In the genomic region with DNA sequence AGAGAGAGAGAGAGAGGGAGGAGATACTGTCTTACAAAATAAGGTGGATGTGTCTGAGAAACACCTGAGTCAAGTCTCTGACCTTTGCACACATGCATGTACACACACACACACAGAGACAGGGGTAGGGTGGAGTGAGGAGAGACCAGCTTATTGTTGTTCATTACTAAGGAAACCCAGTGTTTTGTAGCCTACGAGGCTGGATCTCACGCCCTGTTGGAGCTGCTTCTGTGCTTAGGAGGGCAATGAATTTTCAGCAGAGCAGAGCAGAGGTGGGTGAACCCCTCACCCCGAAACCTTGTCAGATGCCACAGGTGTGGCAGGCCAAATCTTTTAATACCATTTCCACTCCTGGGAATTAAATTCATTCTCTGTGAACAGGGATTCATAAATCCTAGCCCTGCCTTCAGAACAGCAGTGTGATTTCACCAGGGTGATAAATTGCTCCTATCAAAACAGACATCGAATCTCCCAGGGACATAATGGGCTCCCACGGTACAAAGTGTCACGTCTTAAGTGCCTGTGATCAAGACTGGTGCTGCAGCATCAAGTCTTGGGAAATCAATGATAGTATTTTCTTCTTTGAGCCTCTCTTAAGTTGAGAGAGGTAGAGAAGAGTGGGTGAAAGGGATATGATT, we compare ENCODE assay signal across 21 mouse cellular contexts.
A peak's percentile ranks its signal among the peaks of the same experiment; 100 is the strongest.
DNase-seq lines count a peak whose midpoint lies in the region; ATAC-seq and TF ChIP-seq lines count a peak whose summit lies in the region.
"Had no signal": no experiment of that assay in that cellular context is flagged by ENCODE, and none has a peak within 500 bp of the region (broad histone marks: within the 10 kb centered on the region; RNA-seq: fewer than 3 reads in every experiment).

No protein-coding gene starts in this region.

- peak; percentile 40; the same call in 1 of the 2 replicates for ATAC-seq in hindbrain, embryonic 12.5 days (ENCODE audit: low FRiP score)
- no peak for ATAC-seq in limb, embryonic 15.5 days (ENCODE audit: insufficient number of reproducible peaks, low FRiP score, low TSS enrichment, low read depth)
- peak; percentile 85 for ATAC-seq in intestine, postnatal 0 days
- ATAC-seq: forebrain, embryonic 16.5 days; hindbrain, postnatal 0 days had no signal

- no peaks in the 10 kb centered on the region; the same call in 1 of the 2 replicates for H3K27me3 ChIP-seq in hindbrain, embryonic 12.5 days
- H3K27me3 ChIP-seq in hindbrain, embryonic 10.5 days (ENCODE audit: insufficient read depth, poor library complexity, severe bottlenecking), result peaks cover 12% of the 10 kb centered on the region; the same call in 1 of the 2 replicates
- no peaks in the 10 kb centered on the region; the same call in 1 of the 2 replicates for H3K27me3 ChIP-seq in limb, embryonic 15.5 days
- peaks cover 50% of the 10 kb centered on the region for H3K27me3 ChIP-seq in limb, embryonic 10.5 days (ENCODE audit: low read depth, poor library complexity, severe bottlenecking)
- H3K27me3 ChIP-seq in intestine, postnatal 0 days (replicated peaks; ENCODE audit: control insufficient read depth, insufficient read depth, low read length), result no peaks in the 10 kb centered on the region
- H3K27me3 ChIP-seq: embryonic facial prominence, embryonic 12.5 days had no signal

- H3K4me3 ChIP-seq in hindbrain, embryonic 12.5 days, result no peak overlapping the region
- H3K4me3 ChIP-seq in hindbrain, embryonic 10.5 days, result no peak overlapping the region
- no peak overlapping the region for H3K4me3 ChIP-seq in limb, embryonic 15.5 days
- H3K4me3 ChIP-seq in limb, embryonic 10.5 days, result no peak overlapping the region
- H3K4me3 ChIP-seq in intestine, postnatal 0 days (ENCODE audit: low read depth, low read length), result no peak overlapping the region
- H3K4me3 ChIP-seq: embryonic facial prominence, embryonic 12.5 days; erythroblast, embryonic 14.5 days had no signal

- H3K9ac ChIP-seq in hindbrain, embryonic 12.5 days, result no peak overlapping the region
- H3K9ac ChIP-seq in limb, embryonic 15.5 days, result no peak overlapping the region
- H3K9ac ChIP-seq in intestine, postnatal 0 days (ENCODE audit: low read depth, low read length), result no peak overlapping the region
- H3K9ac ChIP-seq: embryonic facial prominence, embryonic 12.5 days had no signal

- TF ChIP-seq CTCF in intestine, postnatal 0 days (IDR thresholded peaks at IDR 0.05; ENCODE audit: low read depth), result no peak

- no peaks in the 10 kb centered on the region for H3K36me3 ChIP-seq in hindbrain, embryonic 12.5 days
- H3K36me3 ChIP-seq in hindbrain, embryonic 10.5 days, result no peaks in the 10 kb centered on the region
- no peaks in the 10 kb centered on the region for H3K36me3 ChIP-seq in limb, embryonic 15.5 days
- H3K36me3 ChIP-seq in limb, embryonic 10.5 days, result no peaks in the 10 kb centered on the region
- H3K36me3 ChIP-seq in intestine, postnatal 0 days (ENCODE audit: control insufficient read depth, insufficient read depth), result no peaks in the 10 kb centered on the region
- H3K36me3 ChIP-seq: embryonic facial prominence, embryonic 12.5 days had no signal

- H3K27ac ChIP-seq in hindbrain, embryonic 12.5 days, result no peak overlapping the region
- no peak overlapping the region for H3K27ac ChIP-seq in hindbrain, embryonic 10.5 days
- H3K27ac ChIP-seq in limb, embryonic 15.5 days, result peak overlapping the region; percentile 57; the same call in 1 of the 2 replicates
- no peak overlapping the region for H3K27ac ChIP-seq in limb, embryonic 10.5 days
- no peak overlapping the region for H3K27ac ChIP-seq in intestine, postnatal 0 days (ENCODE audit: low read depth, low read length)
- H3K27ac ChIP-seq: embryonic facial prominence, embryonic 12.5 days; hindbrain, postnatal 0 days had no signal

- no peaks in the 10 kb centered on the region for H3K9me3 ChIP-seq in hindbrain, embryonic 12.5 days (replicated peaks)
- no peaks in the 10 kb centered on the region for H3K9me3 ChIP-seq in hindbrain, embryonic 10.5 days
- H3K9me3 ChIP-seq in limb, embryonic 15.5 days, result 0 out of 2 replicates have a peak, but pooled peaks cover 4% of the 10 kb centered on the region
- peaks cover 3% of the 10 kb centered on the region; the same call in 1 of the 2 replicates for H3K9me3 ChIP-seq in limb, embryonic 10.5 days (replicated peaks)
- no peaks in the 10 kb centered on the region for H3K9me3 ChIP-seq in intestine, postnatal 0 days (ENCODE audit: control insufficient read depth)

- H3K4me1 ChIP-seq in hindbrain, embryonic 12.5 days, result peaks cover 18% of the 10 kb centered on the region
- H3K4me1 ChIP-seq in hindbrain, embryonic 10.5 days (replicated peaks), result peaks cover 18% of the 10 kb centered on the region
- H3K4me1 ChIP-seq in limb, embryonic 15.5 days, result peaks cover 28% of the 10 kb centered on the region; the same call in 1 of the 2 replicates
- H3K4me1 ChIP-seq in limb, embryonic 10.5 days, result peaks cover 54% of the 10 kb centered on the region
- 0 out of 2 replicates have a peak, but pooled peaks cover 5% of the 10 kb centered on the region for H3K4me1 ChIP-seq in intestine, postnatal 0 days (replicated peaks; ENCODE audit: control insufficient read depth, insufficient read depth, low read length)

- 33% methylated on average over 6 of the region's 6 CpGs for WGBS in hindbrain, embryonic 12.5 days
- WGBS in hindbrain, embryonic 10.5 days, result 66% methylated on average over 6 of the region's 6 CpGs
- 30% methylated on average over 6 of the region's 6 CpGs for WGBS in limb, embryonic 15.5 days
- WGBS in limb, embryonic 10.5 days, result 24% methylated on average over 6 of the region's 6 CpGs
- 20% methylated on average over 6 of the region's 6 CpGs for WGBS in intestine, postnatal 0 days

- DNase-seq in hindbrain, embryonic 10.5 days (ENCODE audit: low spot score), result no peak
- no peak for DNase-seq in limb, embryonic 10.5 days (ENCODE audit: low spot score)
- peak; percentile 75 for DNase-seq in fat pad, adult 2 months (ENCODE audit: extremely low read depth, low read depth, low spot score)
- no peak for DNase-seq in MN1 (ENCODE audit: low spot score)
- DNase-seq in thymus, postnatal 36 days, result no peak
- DNase-seq: adrenal gland, postnatal 10 days; cerebellum, adult 11 months; cerebellum, postnatal 10 days; gastrocnemius, postnatal 25 days; kidney, adult 8-10 months; lung, adult 2 months; lung, postnatal 36 days; retina, postnatal 1 day; thymus, postnatal 4 days had no signal

- H3K4me2 ChIP-seq in hindbrain, embryonic 12.5 days (replicated peaks), result no peak overlapping the region
- H3K4me2 ChIP-seq in limb, embryonic 15.5 days, result no peak overlapping the region
- H3K4me2 ChIP-seq in intestine, postnatal 0 days (replicated peaks; ENCODE audit: low read depth), result no peak overlapping the region
- H3K4me2 ChIP-seq: embryonic facial prominence, embryonic 12.5 days had no signal
